Mouse (Mus musculus) embryo, embryonic 11 days (tissue): ENCODE data around the gene Zfp30.

Experiments used
- DNase-seq: peaks from one replicate; pipeline ENCODE4 v3.0.0-alpha.2; 2015

Gene Zfp30

DNA sequence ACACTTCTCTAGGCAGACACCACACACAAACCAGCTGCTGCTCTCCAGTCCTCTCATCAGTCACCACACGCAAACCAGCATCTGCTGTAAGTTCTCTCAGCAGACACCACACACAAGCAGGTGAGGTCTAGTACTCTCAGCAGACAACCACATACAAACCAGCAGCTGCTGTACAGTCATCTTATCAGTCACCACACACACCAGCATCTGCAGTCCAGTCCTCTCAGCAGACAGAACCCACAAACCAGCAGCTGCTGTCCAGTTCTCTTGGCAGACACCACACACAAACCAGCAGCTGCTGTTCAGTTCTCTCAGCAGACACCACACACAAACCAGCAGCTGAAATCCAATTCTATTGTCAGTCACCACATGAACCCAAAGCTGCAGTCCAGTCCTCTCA lies 53.0 kb downstream of the Zfp30 start:
- no peak for DNase-seq

DNA sequence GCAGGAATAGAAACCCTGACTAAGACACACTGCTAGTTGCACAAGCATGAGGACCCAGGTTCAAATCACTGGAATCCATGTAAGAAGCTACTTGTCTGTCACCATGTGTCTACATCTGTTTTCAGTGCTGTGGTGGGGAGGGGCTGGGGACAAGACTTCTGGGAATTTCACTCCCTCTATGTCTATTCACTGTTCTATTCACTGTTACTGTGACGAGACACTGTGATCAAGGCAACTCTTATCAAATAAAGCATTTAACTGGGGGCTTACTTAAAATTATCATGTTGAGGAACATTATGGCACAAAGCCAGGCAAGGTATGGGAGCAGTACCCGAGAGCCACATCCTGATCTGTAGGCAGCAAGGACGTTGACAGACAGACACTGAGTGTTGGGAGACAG lies 55.5 kb downstream of the Zfp30 start:
- DNase-seq: no peak

DNA sequence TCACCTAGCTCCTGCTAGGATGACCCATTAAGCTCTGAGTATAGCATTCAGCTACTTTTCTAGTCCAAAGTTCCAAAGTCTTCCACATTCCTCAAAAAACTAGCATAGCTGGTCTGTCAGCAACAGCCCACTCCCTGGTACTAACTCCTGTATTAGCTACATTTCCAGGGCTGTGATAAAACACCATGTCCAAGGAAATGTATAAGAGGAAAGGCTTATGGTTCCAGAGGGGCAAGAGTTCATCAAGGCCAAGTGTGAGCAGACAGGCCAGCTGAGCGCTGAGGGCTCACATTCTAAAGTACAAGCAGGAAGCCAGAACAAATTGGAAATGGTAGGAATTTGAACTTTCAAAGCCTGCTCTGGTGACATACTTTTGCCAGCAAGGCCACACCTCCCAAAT lies 58.3 kb downstream of the Zfp30 start:
- DNase-seq: no peak
